22 mouse cellular contexts compared by ENCODE assay signal in the genomic region with DNA sequence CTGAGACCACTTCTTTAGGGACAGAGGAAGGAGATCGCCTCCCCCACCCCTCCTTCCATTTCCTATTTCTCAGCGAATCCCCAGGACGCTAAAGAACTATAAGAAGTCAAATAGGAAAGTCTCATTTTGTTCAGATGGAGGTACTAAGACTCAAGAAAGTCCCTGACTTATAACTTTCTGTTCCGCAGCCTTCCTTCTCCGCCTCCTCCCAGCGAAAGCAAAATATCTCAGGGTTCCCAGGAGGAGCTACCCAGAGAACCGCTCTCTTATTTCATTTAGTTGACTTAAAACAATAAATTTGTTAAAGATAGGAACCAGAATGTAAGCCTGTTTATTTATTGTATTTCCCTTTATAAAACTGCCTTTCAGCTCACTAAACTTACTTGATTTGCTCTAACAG. TPM values are rescaled to one million over a fixed set of nuclear protein-coding genes. Genes with fewer than 3 reads are reported as not detected.
DNase-seq lines count a peak whose midpoint lies in the region; ATAC-seq and TF ChIP-seq lines count a peak whose summit lies in the region.
"Had no signal": no experiment of that assay in that cellular context is flagged by ENCODE, and none has a peak within 500 bp of the region (broad histone marks: within the 10 kb centered on the region; RNA-seq: fewer than 3 reads in every experiment).

No protein-coding gene starts in this region.

- peak overlapping the region; percentile 59; the same call in 1 of the 2 replicates for H3K27ac ChIP-seq in kidney, embryonic 14.5 days (ENCODE audit: low read depth, low read length)
- peak overlapping the region; percentile 30; the same call in 1 of the 2 replicates for H3K27ac ChIP-seq in lung, embryonic 14.5 days (ENCODE audit: low read depth)
- H3K27ac ChIP-seq: embryonic facial prominence, embryonic 13.5 days; forebrain, embryonic 13.5 days; heart, adult 2 months; hindbrain, embryonic 13.5 days; hindbrain, postnatal 0 days had no signal

- H3K4me1 ChIP-seq in kidney, embryonic 14.5 days (ENCODE audit: control insufficient read depth, insufficient read depth, low read length), result peaks cover 3% of the 10 kb centered on the region; the same call in 1 of the 2 replicates
- no peaks in the 10 kb centered on the region for H3K4me1 ChIP-seq in lung, embryonic 14.5 days (ENCODE audit: insufficient read depth)
- H3K4me1 ChIP-seq: embryonic facial prominence, embryonic 13.5 days; forebrain, embryonic 13.5 days had no signal

- no peak overlapping the region for H3K4me3 ChIP-seq in kidney, embryonic 14.5 days (ENCODE audit: low read length)
- no peak overlapping the region for H3K4me3 ChIP-seq in lung, embryonic 14.5 days (ENCODE audit: low read depth, low read length)
- H3K4me3 ChIP-seq: embryonic facial prominence, embryonic 13.5 days; forebrain, embryonic 13.5 days; heart, adult 2 months; hindbrain, embryonic 13.5 days had no signal

- no peak overlapping the region for H3K9ac ChIP-seq in kidney, embryonic 14.5 days (ENCODE audit: low read depth, low read length)
- no peak overlapping the region for H3K9ac ChIP-seq in lung, embryonic 14.5 days
- H3K9ac ChIP-seq: embryonic facial prominence, embryonic 13.5 days; forebrain, embryonic 13.5 days; forebrain, postnatal 0 days; hindbrain, embryonic 13.5 days had no signal

- H3K27me3 ChIP-seq in kidney, embryonic 14.5 days (ENCODE audit: control insufficient read depth, insufficient read depth, low read length), result no peaks in the 10 kb centered on the region
- no peaks in the 10 kb centered on the region for H3K27me3 ChIP-seq in lung, embryonic 14.5 days (ENCODE audit: insufficient read depth, low read length)
- H3K27me3 ChIP-seq: embryonic facial prominence, embryonic 13.5 days; forebrain, embryonic 13.5 days; hindbrain, embryonic 13.5 days had no signal

- H3K9me3 ChIP-seq in kidney, embryonic 14.5 days (ENCODE audit: control insufficient read depth, low read length), result no peaks in the 10 kb centered on the region
- H3K9me3 ChIP-seq in lung, embryonic 14.5 days (ENCODE audit: low read depth, low read length), result no peaks in the 10 kb centered on the region
- H3K9me3 ChIP-seq: embryonic facial prominence, embryonic 13.5 days; forebrain, embryonic 13.5 days; G1E; hindbrain, embryonic 13.5 days had no signal

- peak; percentile 9 for DNase-seq in embryo, embryonic 11 days
- DNase-seq in embryo, embryonic 10.5 days (ENCODE audit: low spot score), result no peak
- no peak for DNase-seq in kidney, postnatal 25 days
- peak; percentile 21 for DNase-seq in lung, embryonic 14.5 days
- DNase-seq in lung, postnatal 25 days (ENCODE audit: low spot score), result no peak
- DNase-seq in MN1 (ENCODE audit: low spot score), result peak; percentile 19
- DNase-seq: adrenal gland, postnatal 10 days; B cell, adult 2 months; cerebellum, adult 11 months; cerebellum, adult 8-10 months; cerebellum, postnatal 14 days; forebrain, postnatal 0 days; gastrocnemius, postnatal 14 days; heart, adult 2 months; heart, postnatal 10 days had no signal

- no peak for TF ChIP-seq CTCF in lung, embryonic 14.5 days (IDR thresholded peaks at IDR 0.05; ENCODE audit: low read depth)

- peak; percentile 46; the same call in 1 of the 2 replicates for ATAC-seq in kidney, embryonic 14.5 days (ENCODE audit: low FRiP score, low TSS enrichment)
- ATAC-seq in lung, embryonic 14.5 days (ENCODE audit: insufficient read depth), result peak; percentile 32; the same call in 1 of the 2 replicates
- ATAC-seq: CD4-positive, CD25-positive, alpha-beta regulatory T cell, adult 4 months; forebrain, embryonic 13.5 days; forebrain, postnatal 0 days; hindbrain, postnatal 0 days had no signal

- H3K4me2 ChIP-seq in kidney, embryonic 14.5 days (replicated peaks; ENCODE audit: low read depth, low read length), result 0 out of 2 replicates have a peak overlapping the region, but pooled peaks have one; percentile 8
- peak overlapping the region; percentile 27; the same call in 1 of the 2 replicates for H3K4me2 ChIP-seq in lung, embryonic 14.5 days
- H3K4me2 ChIP-seq: embryonic facial prominence, embryonic 13.5 days; forebrain, embryonic 13.5 days; hindbrain, embryonic 13.5 days had no signal

- 29% methylated on average over 7 of the region's 7 CpGs for WGBS in kidney, embryonic 14.5 days
- WGBS in lung, embryonic 14.5 days, result 43% methylated on average over 7 of the region's 7 CpGs

- H3K36me3 ChIP-seq in kidney, embryonic 14.5 days (ENCODE audit: control insufficient read depth, insufficient read depth, low read length), result no peaks in the 10 kb centered on the region
- H3K36me3 ChIP-seq in lung, embryonic 14.5 days (ENCODE audit: insufficient read depth), result no peaks in the 10 kb centered on the region
- H3K36me3 ChIP-seq: embryonic facial prominence, embryonic 13.5 days; G1E; hindbrain, embryonic 13.5 days had no signal

RNA-seq across cellular contexts. Expression of a gene that starts 41.4 kb away (rescaled TPM):
- 0.06 and 0.07 TPM in 2 replicates for polyA plus RNA-seq in kidney, embryonic 14.5 days (2014; fragmentation: Nextera tagmentation; extraction: Ambion mirVana)
- 0.19 and 0.25 TPM in 2 replicates for polyA plus RNA-seq in lung, embryonic 14.5 days (2014; fragmentation: Nextera tagmentation; extraction: Ambion mirVana)
- polyA plus RNA-seq: CD4-positive, CD25-positive, alpha-beta regulatory T cell, adult 4 months; forebrain, embryonic 13.5 days; G1E had no signal

Comparison
In these comparisons a context has a peak if more than half of its experiments do, and no peak if none do; other contexts are left out.
1. DNase-seq: peak in embryo, embryonic 11 days (single experiment), lung, embryonic 14.5 days (single experiment) and MN1 (single experiment); none in embryo, embryonic 10.5 days (single experiment), kidney, postnatal 25 days (0 of 2) and lung, postnatal 25 days (single experiment).